Mouse (Mus musculus) testis, postnatal 14 days (tissue): ENCODE measurements around the gene Olfr1058.
"Not testable (repeated sequence)": the region's sequence is repeated elsewhere in the genome, so short reads cannot be mapped to it uniquely, and the experiment has no call there.

Experiments
- DNase-seq: peaks from one replicate; pipeline ENCODE4 v3.0.0; 2021; ENCODE audit warnings: low spot score

The Olfr1058 gene

DNA sequence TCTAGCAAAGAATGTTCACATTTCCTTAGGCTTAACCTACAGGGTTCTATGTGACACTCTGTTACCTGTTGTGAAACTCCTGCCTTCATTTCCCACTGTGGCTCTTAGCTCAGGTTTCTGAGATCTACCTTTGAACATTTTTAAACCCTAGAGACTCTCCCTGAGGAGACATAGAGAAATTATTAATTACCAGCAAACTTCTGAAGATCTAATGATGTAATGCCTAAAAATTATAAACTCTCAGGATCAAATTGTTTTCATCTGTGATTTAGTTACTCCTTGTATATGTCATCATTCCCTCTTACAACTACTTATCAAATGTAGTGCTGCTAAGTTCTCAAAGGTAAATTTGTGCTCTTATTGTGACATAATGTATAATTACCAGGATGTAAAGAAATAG, at the start of gene Olfr1058:
TSS of gene Olfr1058 (minus strand) at position 101 of the 400 bp plus-strand sequence.
- DNase-seq: not testable (repeated sequence)

DNA sequence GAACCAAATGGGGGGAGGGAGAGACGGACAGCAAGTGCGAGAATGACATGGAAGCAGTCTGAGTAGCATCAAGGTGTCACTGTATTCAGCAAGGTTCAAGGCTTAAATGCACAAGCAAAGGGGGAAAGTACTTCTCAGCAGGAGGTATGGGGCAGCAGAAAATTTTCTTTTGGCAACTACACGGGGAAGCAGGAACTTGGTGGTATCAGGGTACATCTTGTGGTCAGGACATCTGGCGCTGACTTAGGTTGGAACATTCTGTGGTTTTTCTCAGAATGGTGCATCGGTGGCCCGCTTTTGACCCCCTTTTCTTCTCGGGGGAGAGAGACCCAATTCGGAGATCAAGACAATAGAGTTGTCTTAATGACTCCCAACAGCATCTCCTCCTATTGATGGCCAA, 40.1 kb upstream of the Olfr1058 start:
- DNase-seq: not testable (repeated sequence)

DNA sequence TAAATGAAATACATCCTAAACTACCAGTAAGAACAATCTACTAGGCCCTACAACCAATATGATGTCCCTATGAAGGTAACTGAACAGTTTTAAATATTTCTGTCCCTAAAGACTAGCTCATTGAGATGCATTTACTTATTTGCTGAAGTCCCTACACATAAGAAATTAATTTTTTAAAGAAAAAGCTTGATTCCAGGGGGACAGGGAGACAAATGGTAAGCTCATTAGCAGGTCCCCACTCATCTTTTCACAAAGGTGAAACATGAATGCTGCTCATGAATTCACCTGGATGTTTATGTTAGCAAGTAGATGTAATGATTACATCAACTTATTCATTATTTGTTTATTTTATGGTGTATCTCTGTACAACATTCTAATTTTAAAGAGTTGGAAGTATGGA, 38.3 kb upstream of the Olfr1058 start, which contains the start of gene Olfr1062:
TSS of gene Olfr1062 (minus strand) at position 101 of the 400 bp plus-strand sequence.
- not testable (repeated sequence) for DNase-seq

DNA sequence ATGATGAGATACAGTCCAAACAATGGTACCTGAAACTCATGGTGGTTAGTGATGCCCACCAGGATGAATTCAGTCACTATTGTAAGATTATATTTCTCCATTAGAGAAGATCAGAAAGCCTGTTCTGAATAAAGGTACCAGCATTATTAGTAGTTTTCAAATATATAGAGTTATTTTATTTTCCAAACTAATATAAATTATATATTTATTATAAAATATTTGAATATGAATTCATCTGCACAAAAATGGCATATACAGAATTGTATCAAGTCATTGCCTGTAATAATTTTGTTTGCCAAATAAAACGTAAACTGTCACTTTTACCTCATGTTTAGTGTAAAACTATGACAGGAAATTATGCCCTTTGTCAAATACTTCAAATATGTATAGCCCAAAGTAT, 25.6 kb upstream of the Olfr1058 start, which contains the start of gene Olfr1061:
TSS of gene Olfr1061 (minus strand) at position 101 of the 400 bp plus-strand sequence.
- DNase-seq: no peak

DNA sequence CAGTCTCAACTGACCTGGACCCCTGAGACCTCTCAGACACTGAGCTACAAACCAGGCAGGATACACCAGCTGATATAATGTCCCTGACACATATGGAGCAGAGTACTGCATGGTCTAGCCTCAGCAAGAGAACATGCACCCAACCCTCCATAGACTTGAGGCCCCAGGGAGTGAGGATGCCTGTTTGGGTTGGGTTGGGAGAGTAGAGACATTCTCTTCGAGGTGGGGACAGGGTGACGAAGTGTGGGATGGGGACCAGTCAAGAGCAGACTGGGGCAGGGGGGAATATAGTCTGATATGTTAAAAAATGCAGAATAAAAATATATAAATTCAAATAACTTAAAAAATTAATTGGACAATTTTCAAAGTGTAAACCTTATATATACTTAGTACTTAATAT, 6.8 kb upstream of the Olfr1058 start:
- DNase-seq: no peak

DNA sequence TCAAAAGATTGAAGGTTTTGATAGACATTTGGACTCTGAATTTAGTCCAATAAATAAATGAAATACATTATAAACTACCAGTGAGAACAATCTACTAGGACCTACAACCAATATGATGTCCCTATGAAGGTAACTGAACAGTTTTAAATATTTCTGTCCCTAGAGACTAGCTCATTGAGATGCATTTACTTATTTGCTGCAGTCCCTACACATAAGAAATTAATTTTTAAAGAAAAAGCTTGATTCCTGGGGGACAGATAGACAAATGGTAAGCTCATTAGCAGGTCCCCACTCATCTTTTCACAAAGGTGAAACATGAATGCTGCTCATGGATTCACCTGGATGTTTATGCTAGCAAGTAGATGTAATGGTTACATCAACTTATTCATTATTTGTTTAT, 10.1 kb downstream of the Olfr1058 start, which contains the start of gene Olfr1057:
TSS of gene Olfr1057 (minus strand) at position 101 of the 400 bp plus-strand sequence.
- no peak for DNase-seq

DNA sequence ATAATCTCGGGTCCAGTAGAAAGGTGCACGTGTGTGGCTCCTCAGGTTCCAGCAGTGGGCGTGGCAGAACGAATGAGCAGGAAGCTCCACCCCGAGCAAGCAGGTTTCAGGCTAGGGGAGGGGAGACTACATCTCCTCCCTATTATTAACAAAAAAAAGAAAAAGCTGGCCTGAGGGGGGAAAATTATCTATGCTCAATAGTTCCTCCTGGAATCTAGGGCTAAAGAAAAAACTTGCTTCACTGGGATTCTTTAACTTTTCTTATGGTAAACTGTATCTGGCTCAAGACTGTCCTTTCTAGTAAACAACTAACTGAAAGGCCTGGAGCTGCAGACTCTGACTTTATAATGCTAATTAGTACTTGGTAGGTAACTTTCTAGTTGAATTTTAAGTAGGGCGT, 22.0 kb downstream of the Olfr1058 start:
- not testable (repeated sequence) for DNase-seq

DNA sequence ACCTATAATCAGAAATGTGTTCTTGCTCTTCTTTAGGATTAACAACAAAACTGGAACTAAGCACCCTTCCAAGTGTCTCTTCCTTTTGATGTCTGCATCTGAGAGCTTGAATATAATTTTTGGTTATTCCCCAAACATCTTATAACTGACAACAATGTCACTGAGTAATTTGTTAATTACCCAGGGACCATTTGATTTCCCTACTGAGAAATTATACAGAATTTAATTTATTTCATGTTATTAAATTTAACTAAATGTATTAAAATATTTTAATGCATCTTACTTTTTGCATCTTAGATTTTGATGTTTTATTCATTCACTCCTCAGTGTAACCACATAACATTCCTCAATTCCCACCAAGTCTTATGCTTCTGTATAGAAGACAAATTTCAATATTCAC, 26.0 kb downstream of the Olfr1058 start, which contains the start of gene Olfr1056:
TSS of gene Olfr1056 (minus strand) at position 101 of the 400 bp plus-strand sequence.
- DNase-seq: no peak

DNA sequence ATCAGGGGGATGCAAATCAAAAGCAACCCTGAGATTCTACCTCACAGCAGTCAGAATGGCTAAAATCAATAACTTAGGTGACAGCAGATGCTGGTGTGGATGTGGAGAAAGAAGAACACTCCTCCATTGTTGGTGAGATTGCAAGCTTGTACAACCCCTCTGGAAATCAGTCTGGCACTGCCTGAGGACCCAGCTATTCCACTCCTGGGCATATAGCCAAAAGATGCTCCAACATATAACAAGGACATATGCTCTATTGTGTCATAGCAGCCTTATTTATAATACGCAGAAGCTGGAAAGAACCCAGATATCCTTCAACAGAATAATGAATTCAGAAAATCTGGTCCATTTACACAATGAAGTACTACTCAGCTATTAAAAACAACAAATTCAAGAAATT, 36.6 kb downstream of the Olfr1058 start:
- not testable (repeated sequence) for DNase-seq

DNA sequence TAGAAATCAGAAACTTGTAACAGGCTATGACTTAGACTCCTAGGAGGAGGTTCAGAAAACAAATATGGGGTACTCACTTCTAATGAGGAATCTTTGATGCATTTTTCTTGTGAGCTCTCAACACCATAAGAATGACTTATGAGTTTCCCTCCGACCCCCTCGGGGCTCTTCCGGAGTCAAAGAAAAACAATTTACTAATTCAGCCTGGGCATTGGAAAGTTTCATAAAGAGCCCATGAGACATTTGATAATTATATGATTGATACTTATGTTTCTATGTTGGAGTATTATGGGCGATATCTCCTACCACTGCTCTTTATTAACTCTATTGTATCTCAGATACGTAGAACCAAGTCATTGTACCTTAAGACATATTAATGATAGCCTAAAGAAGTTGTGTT, 38.2 kb downstream of the Olfr1058 start, which contains the start of gene Olfr1055:
TSS of gene Olfr1055 (minus strand) at position 101 of the 400 bp plus-strand sequence.
- DNase-seq: no peak

DNA sequence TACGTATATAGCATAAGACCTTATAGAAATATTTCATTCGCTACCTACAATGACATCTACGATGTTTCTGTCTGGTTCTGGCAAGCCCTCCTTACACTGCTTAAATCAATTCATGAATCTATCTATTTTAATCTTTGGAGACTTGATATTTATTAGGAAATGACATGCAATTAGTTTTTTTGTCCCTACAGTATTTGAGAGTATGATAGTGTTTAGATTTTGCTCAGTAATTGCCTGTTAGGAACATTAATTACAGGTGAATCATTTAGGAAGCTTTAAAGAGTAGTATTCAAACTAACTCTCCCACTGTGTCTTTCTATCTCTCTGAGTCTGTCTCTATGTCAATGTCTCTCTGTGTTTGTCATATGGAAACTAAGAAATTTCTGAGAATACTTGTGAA, 53.0 kb downstream of the Olfr1058 start, which contains the start of gene Olfr1054:
TSS of gene Olfr1054 (minus strand) at position 101 of the 400 bp plus-strand sequence.
- DNase-seq: no peak
